Mouse (Mus musculus) brain, embryonic 14.5 days (tissue): ENCODE measurements at regions not wholly inside any gene's neighbourhood (a gene's known extent, or its start where the extent isn't known, plus 50 kb on each side); places are given as distances from the start of the nearest gene placed in this dataset.

Experiments
- DNase-seq: peaks from one replicate; pipeline ENCODE4 v3.0.0-alpha.2; 2011; ENCODE audit warnings: low read depth
- CTCF ChIP-seq: fragments of 200-500 bp; IDR thresholded peaks from 2 replicates; pipeline ENCODE4 v1.5.1; 2012; ENCODE audit warnings: inconsistent platforms, mild to moderate bottlenecking, moderate library complexity, borderline replicate concordance; ENCODE audit not compliant: insufficient read depth, insufficient read length; ENCODE audit errors: extremely low read depth
- POLR2A ChIP-seq: fragments of 200-500 bp; IDR thresholded peaks from 2 replicates; pipeline ENCODE4 v1.6.1; 2012; ENCODE audit warnings: mild to moderate bottlenecking, inconsistent platforms, borderline replicate concordance; ENCODE audit not compliant: poor library complexity, insufficient read depth, insufficient read length, severe bottlenecking; ENCODE audit errors: extremely low read depth

- no peak for DNase-seq
- no peak for TF ChIP-seq POLR2A
- TF ChIP-seq CTCF: no peak
Observed at GRCm38 (mm10) chr12:118391654-118392053, 90.4 kb upstream of the Sp4 start.

DNA sequence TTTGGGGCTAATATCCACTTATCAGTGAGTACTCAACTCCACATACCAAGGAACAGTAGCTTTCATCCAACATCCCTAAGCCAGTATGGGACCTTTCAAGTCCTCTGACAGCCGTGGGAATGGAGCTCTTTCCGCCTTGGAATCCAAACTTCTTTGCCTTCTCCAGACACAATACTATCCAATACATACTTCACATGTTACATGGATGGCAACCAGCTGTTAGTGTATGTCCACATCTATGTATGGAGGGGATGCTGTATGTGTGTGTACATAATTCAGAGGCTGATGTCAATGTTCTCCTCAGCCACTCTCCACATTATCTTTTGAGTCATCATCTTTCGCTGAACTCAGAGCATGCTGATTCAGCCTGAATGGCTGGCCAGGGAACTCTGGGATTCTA, 79.8 kb upstream of the Sp4 start:
- no peak for DNase-seq
- TF ChIP-seq POLR2A: no peak
- no peak for TF ChIP-seq CTCF

GRCm38 (mm10) chr12:118377898-118378297, 76.7 kb upstream of the Sp4 start:
- DNase-seq: peak; percentile 55
- TF ChIP-seq CTCF (no peak), POLR2A (no peak)

DNA sequence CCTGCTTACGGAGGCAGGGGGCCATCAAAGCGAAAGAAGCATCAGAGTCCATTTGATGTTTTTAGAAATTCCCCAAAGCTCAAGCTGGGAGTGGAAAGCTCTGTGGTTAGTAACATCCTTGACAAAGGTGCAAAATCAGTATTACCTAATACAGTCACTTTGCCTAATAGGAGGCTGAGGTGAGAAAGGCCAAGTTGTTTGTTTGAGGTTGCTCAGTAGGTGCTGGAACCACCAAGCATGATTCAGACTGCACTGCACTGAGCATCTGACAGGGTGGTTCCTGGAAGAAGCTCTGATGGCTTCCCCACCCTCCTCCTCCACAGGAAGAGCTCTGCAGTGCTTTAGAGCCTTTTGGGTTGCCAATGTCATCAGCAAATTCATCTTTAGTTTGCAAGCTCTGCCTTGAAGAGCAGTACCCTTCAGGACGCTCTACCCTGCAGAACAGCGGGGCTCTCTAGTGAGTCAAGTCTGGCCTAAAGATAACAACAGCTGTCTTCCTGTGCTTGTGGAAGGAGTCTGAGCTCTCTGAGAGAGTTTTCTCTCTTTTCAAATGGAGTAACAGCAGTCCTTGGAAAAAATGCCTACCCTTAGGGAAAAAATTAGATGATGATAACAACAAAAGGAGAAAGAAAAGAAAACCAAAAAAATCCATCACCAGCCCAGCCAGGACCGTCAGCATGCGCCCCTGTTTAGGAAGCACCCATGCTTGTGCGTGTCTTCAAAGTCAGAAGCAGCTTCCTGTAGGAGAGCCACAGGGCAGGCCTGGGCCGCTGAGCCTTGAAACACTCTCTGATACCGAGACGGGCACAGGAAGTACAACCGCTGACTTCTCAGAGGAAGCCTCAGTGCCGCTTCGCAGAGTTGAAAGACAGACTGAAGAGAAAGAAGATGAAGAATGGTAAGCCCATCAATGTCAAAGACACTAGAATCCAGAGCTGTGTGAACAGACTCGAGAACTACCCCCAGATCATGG, 75.6 kb upstream of the Sp4 start:
- DNase-seq: peak; percentile 18
- TF ChIP-seq POLR2A (no peak), CTCF (no peak)

GRCm38 (mm10) chr12:118373250-118373649, 72.0 kb upstream of the Sp4 start:
- DNase-seq: no peak
- TF ChIP-seq CTCF (no peak), POLR2A (no peak)

DNA sequence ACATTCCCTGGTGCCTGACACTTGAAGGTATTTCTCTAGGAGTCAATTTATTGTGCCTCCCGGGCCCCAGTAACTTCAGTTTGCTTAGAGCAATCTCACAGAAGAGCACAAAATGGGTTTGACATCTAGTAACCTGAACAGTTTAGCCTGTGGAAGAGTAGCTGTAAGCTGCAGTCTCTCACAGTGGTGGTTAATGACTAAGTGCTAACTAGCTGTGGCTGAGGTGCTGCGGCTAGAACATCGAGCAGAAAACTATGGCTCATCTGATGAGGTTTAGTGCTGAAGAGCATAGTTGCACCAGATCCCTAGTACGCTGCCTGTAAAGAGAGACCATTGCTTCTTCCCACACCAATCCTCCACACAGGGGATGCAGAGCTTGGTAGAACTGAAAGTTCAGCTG, 70.7 kb upstream of the Sp4 start:
- no peak for DNase-seq
- TF ChIP-seq CTCF (no peak), POLR2A (no peak)

GRCm38 (mm10) chr12:118367307-118368076, 66.3 kb upstream of the Sp4 start:
- no peak for DNase-seq

GRCm38 (mm10) chr12:118352866-118353265, 51.6 kb upstream of the Sp4 start:
- peak; percentile 5 for DNase-seq
- TF ChIP-seq CTCF (no peak), POLR2A (no peak)

More at GRCm38 (mm10) chr12:118367307-118368076, 66.3 kb upstream of the Sp4 start:
- TF ChIP-seq CTCF: no peak
- no peak for TF ChIP-seq POLR2A

DNA sequence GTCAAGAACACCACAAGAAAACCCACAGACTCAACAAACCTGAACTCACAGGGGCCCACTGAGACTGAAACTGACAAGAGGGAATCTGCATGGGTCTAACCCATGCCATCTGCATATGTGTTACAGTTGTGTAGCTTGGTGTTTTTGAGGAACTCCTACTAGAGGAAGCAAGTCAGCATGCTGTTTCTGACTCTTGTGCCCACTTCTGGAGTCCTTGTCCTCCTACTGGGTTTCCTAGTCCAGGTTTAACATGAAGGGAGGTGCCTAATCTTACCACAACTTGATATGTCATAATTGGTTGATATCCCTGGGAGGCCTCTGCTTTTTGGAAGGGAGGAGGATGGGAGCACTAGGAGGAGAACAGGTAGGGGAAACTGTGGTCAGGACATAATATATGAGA, 50.2 kb upstream of the Sp4 start:
- no peak for DNase-seq
- TF ChIP-seq CTCF (no peak), POLR2A (no peak)
